Comparison of ENCODE assay signal across 19 mouse cellular contexts in the genomic region with DNA sequence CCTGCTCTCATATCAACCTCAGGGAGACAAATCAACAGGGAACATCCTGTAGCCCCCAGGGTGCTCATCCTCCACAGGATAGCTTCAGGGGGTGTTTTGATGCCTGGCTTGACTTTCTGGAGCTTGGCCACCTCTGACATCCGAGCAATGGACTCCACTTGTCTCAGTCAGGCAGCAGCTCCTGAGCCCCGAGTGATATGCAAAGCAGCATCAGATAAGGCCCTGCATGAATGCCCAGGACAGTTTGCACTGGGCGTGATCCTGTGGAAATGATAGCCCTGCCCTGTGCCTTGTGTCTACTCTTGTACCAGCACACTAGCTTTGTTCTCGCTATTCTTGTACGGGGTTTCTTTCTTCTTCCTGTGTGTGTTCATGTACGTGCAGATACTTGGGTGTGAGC.
DNase-seq lines count a peak whose midpoint lies in the region; ATAC-seq and TF ChIP-seq lines count a peak whose summit lies in the region.
"Had no signal": no experiment of that assay in that cellular context is flagged by ENCODE, and none has a peak within 500 bp of the region (broad histone marks: within the 10 kb centered on the region; RNA-seq: fewer than 3 reads in every experiment).

No protein-coding gene starts in this region.

- H3K4me3 ChIP-seq in kidney, embryonic 15.5 days (replicated peaks): no peak overlapping the region
- H3K4me3 ChIP-seq in kidney, adult 2 months (ENCODE audit: insufficient read depth, low read depth, low read length): no peak overlapping the region
- no peak overlapping the region for H3K4me3 ChIP-seq in intestine, embryonic 15.5 days (replicated peaks)
- H3K4me3 ChIP-seq in liver, embryonic 15.5 days (replicated peaks): peak overlapping the region; percentile 11; the same call in 1 of the 2 replicates
- H3K4me3 ChIP-seq in stomach, embryonic 16.5 days (replicated peaks; ENCODE audit: low read length): no peak overlapping the region
- H3K4me3 ChIP-seq: limb, embryonic 15.5 days had no signal

- H3K4me1 ChIP-seq in kidney, embryonic 15.5 days: peaks cover 26% of the 10 kb centered on the region; the same call in 1 of the 2 replicates
- peaks cover 6% of the 10 kb centered on the region; the same call in 1 of the 2 replicates for H3K4me1 ChIP-seq in kidney, adult 2 months (ENCODE audit: control insufficient read depth, insufficient read depth, low read length)
- H3K4me1 ChIP-seq in intestine, embryonic 15.5 days (replicated peaks): no peaks in the 10 kb centered on the region
- H3K4me1 ChIP-seq in liver, embryonic 15.5 days (replicated peaks): peaks cover 51% of the 10 kb centered on the region
- peaks cover 6% of the 10 kb centered on the region; the same call in 1 of the 2 replicates for H3K4me1 ChIP-seq in stomach, embryonic 16.5 days (ENCODE audit: control insufficient read depth, insufficient read depth, low read length)

- WGBS in kidney, embryonic 15.5 days: 60% methylated on average over 6 of the region's 6 CpGs
- 62% methylated on average over 6 of the region's 6 CpGs for WGBS in kidney, adult 2 months
- whole genome bisulfite sequencing in intestine, embryonic 15.5 days: 54% methylated on average over 6 of the region's 6 CpGs
- 11% methylated on average over 6 of the region's 6 CpGs for WGBS in liver, embryonic 15.5 days (ENCODE audit: insufficient replicate concordance)
- WGBS in stomach, embryonic 16.5 days: 56% methylated on average over 6 of the region's 6 CpGs

- no peak for DNase-seq in kidney, adult 2 months
- no peak for DNase-seq in right cerebral cortex, postnatal 25 days
- no peak for DNase-seq in retina, embryonic 14.5 days (ENCODE audit: low spot score)
- DNase-seq in right cerebral cortex, postnatal 10 days (ENCODE audit: low spot score in 2 of 2): no peak
- DNase-seq: B cell, adult 2 months; embryo, embryonic 11 days; forebrain, postnatal 0 days; gastrocnemius, postnatal 10 days; heart, postnatal 10 days; lung, postnatal 4 days; thymus, postnatal 4 days had no signal

- no peak overlapping the region for H3K9ac ChIP-seq in kidney, embryonic 15.5 days
- H3K9ac ChIP-seq in intestine, embryonic 15.5 days: no peak overlapping the region
- H3K9ac ChIP-seq in liver, embryonic 15.5 days: no peak overlapping the region; the same call in 1 of the 2 replicates
- H3K9ac ChIP-seq in stomach, embryonic 16.5 days (ENCODE audit: low read length): no peak overlapping the region
- H3K9ac ChIP-seq: forebrain, postnatal 0 days; limb, embryonic 15.5 days had no signal

- H3K4me2 ChIP-seq in kidney, embryonic 15.5 days: no peak overlapping the region
- H3K4me2 ChIP-seq in intestine, embryonic 15.5 days (replicated peaks): peak overlapping the region; percentile 24
- H3K4me2 ChIP-seq in liver, embryonic 15.5 days: peak overlapping the region; percentile 54
- no peak overlapping the region for H3K4me2 ChIP-seq in stomach, embryonic 16.5 days (ENCODE audit: low read depth, low read length)
- H3K4me2 ChIP-seq: limb, embryonic 15.5 days had no signal

- TF ChIP-seq POLR2A in kidney, adult 2 months (IDR thresholded peaks at IDR 0.05; ENCODE audit: low read depth, low read length): no peak

- no peak for TF ChIP-seq CTCF in kidney, adult 2 months (conservative IDR thresholded peaks at IDR 0.05; ENCODE audit: insufficient read depth, insufficient read length, low read depth, low read length)

- no peaks in the 10 kb centered on the region for H3K27me3 ChIP-seq in kidney, embryonic 15.5 days
- H3K27me3 ChIP-seq in kidney, adult 2 months (replicated peaks; ENCODE audit: control insufficient read depth, insufficient read depth, low read length): no peaks in the 10 kb centered on the region
- no peaks in the 10 kb centered on the region for H3K27me3 ChIP-seq in intestine, embryonic 15.5 days (replicated peaks)
- no peaks in the 10 kb centered on the region for H3K27me3 ChIP-seq in liver, embryonic 15.5 days
- H3K27me3 ChIP-seq in stomach, embryonic 16.5 days (ENCODE audit: control insufficient read depth, insufficient read depth, low read length): no peaks in the 10 kb centered on the region
- H3K27me3 ChIP-seq: limb, embryonic 15.5 days had no signal

- H3K9me3 ChIP-seq in kidney, embryonic 15.5 days (replicated peaks): no peaks in the 10 kb centered on the region
- H3K9me3 ChIP-seq in intestine, embryonic 15.5 days: no peaks in the 10 kb centered on the region
- no peaks in the 10 kb centered on the region for H3K9me3 ChIP-seq in liver, embryonic 15.5 days (replicated peaks)
- H3K9me3 ChIP-seq in stomach, embryonic 16.5 days (replicated peaks; ENCODE audit: control insufficient read depth, low read length): no peaks in the 10 kb centered on the region
- H3K9me3 ChIP-seq: limb, embryonic 15.5 days had no signal

- H3K36me3 ChIP-seq in kidney, embryonic 15.5 days: no peaks in the 10 kb centered on the region
- H3K36me3 ChIP-seq in kidney, adult 2 months (ENCODE audit: control insufficient read depth, insufficient read depth, low read length): no peaks in the 10 kb centered on the region
- H3K36me3 ChIP-seq in intestine, embryonic 15.5 days: no peaks in the 10 kb centered on the region
- H3K36me3 ChIP-seq in liver, embryonic 15.5 days (replicated peaks): no peaks in the 10 kb centered on the region
- H3K36me3 ChIP-seq in stomach, embryonic 16.5 days (ENCODE audit: control insufficient read depth, insufficient read depth, low read length): no peaks in the 10 kb centered on the region
- H3K36me3 ChIP-seq: limb, embryonic 15.5 days had no signal

- H3K27ac ChIP-seq in kidney, embryonic 15.5 days: no peak overlapping the region
- no peak overlapping the region for H3K27ac ChIP-seq in kidney, adult 2 months (ENCODE audit: insufficient read depth, low read depth, low read length)
- no peak overlapping the region for H3K27ac ChIP-seq in intestine, embryonic 15.5 days
- H3K27ac ChIP-seq in liver, embryonic 15.5 days (replicated peaks): peak overlapping the region; percentile 63
- peak overlapping the region; percentile 34; the same call in 1 of the 2 replicates for H3K27ac ChIP-seq in stomach, embryonic 16.5 days (ENCODE audit: low read length)
- H3K27ac ChIP-seq: kidney, postnatal 0 days; limb, embryonic 15.5 days had no signal

- ATAC-seq in kidney, embryonic 15.5 days (replicated peaks; ENCODE audit: low FRiP score): 0 out of 2 replicates have a peak, but pooled peaks have one; percentile 61
- peak; percentile 81 for ATAC-seq in intestine, embryonic 15.5 days
- peak; percentile 88 for ATAC-seq in liver, embryonic 15.5 days (ENCODE audit: insufficient read depth)
- ATAC-seq in stomach, embryonic 16.5 days (ENCODE audit: insufficient read depth, low FRiP score): peak; percentile 77
- ATAC-seq: forebrain, postnatal 0 days; midbrain, embryonic 16.5 days; Patski had no signal

Comparison
In these comparisons a context has a peak if more than half of its experiments do, and no peak if none do; other contexts are left out.
1. H3K27ac ChIP-seq: peak in liver, embryonic 15.5 days (single experiment) and stomach, embryonic 16.5 days (single experiment); none in kidney, embryonic 15.5 days (single experiment), kidney, adult 2 months (single experiment) and intestine, embryonic 15.5 days (single experiment).
2. H3K4me2 ChIP-seq: peak in intestine, embryonic 15.5 days (single experiment) and liver, embryonic 15.5 days (single experiment); none in kidney, embryonic 15.5 days (single experiment) and stomach, embryonic 16.5 days (single experiment).
3. Peak in every context shown above with its lines, with median percentiles within 50 percentile points of each other: ATAC-seq.